Mouse (Mus musculus) cerebellum, adult 18-20 months (tissue): Measurements from ENCODE around the gene Tm9sf3.
"Not testable (repeated sequence)": the region's sequence is repeated elsewhere in the genome, so short reads cannot be mapped to it uniquely, and the experiment has no call there.

Source experiments
- DNase-seq, 2 experiments: peaks; one replicate each; pipeline ENCODE4 v3.0.0; 2021

The Tm9sf3 gene

GRCm38 (mm10) chr19:41263630-41264295 lies at the start of gene Tm9sf3:
Gene Tm9sf3, minus strand, starts transcription at chr19:41263997.
- DNase-seq: peak; percentile 89 to 92

GRCm38 (mm10) chr19:41312587-41312986 lies 48.8 kb upstream of the Tm9sf3 start:
- DNase-seq: not testable (repeated sequence)

GRCm38 (mm10) chr19:41312027-41312426 lies 48.2 kb upstream of the Tm9sf3 start:
- DNase-seq: no peak

GRCm38 (mm10) chr19:41310971-41311703 lies 47.3 kb upstream of the Tm9sf3 start:
- no peak for DNase-seq

GRCm38 (mm10) chr19:41303933-41304332 lies 40.1 kb upstream of the Tm9sf3 start:
- DNase-seq: no peak

- DNase-seq: no peak
Observed at GRCm38 (mm10) chr19:41303433-41303832, 39.6 kb upstream of the Tm9sf3 start.

GRCm38 (mm10) chr19:41301856-41302255 lies 38.1 kb upstream of the Tm9sf3 start:
- DNase-seq: no peak

- no peak for DNase-seq
Observed at GRCm38 (mm10) chr19:41299446-41299845, 35.6 kb upstream of the Tm9sf3 start.

- no peak for DNase-seq
Observed at GRCm38 (mm10) chr19:41290952-41291619, 27.3 kb upstream of the Tm9sf3 start.

GRCm38 (mm10) chr19:41288568-41288967 lies 24.8 kb upstream of the Tm9sf3 start:
- no peak for DNase-seq

- no peak for DNase-seq
Observed at GRCm38 (mm10) chr19:41287224-41287623, 23.4 kb upstream of the Tm9sf3 start.

GRCm38 (mm10) chr19:41284515-41284914 lies 20.7 kb upstream of the Tm9sf3 start:
- DNase-seq: no peak

GRCm38 (mm10) chr19:41282718-41283117 lies 18.9 kb upstream of the Tm9sf3 start:
- no peak for DNase-seq

- no peak for DNase-seq
Observed at GRCm38 (mm10) chr19:41282216-41282615, 18.4 kb upstream of the Tm9sf3 start.

- no peak for DNase-seq
Observed at GRCm38 (mm10) chr19:41279724-41280244, 16.0 kb upstream of the Tm9sf3 start.

GRCm38 (mm10) chr19:41278606-41279005 lies 14.8 kb upstream of the Tm9sf3 start:
- no peak for DNase-seq

- DNase-seq: no peak
Observed at GRCm38 (mm10) chr19:41275588-41275987, 11.8 kb upstream of the Tm9sf3 start.

GRCm38 (mm10) chr19:41270906-41271305 lies 7.1 kb upstream of the Tm9sf3 start:
- DNase-seq: no peak

GRCm38 (mm10) chr19:41270151-41270727 lies 6.4 kb upstream of the Tm9sf3 start:
- DNase-seq: no peak

- DNase-seq: no peak
Observed at GRCm38 (mm10) chr19:41266251-41266901, 2.6 kb upstream of the Tm9sf3 start.

- DNase-seq: peak in 1 of 2 experiments; percentile 11
Observed at GRCm38 (mm10) chr19:41264331-41264799, 568 bp upstream of the Tm9sf3 start.
